Mouse (Mus musculus): ENCODE results near the gene Gm13698. TPM values are rescaled to one million over a fixed set of nuclear protein-coding genes. Genes with fewer than 3 reads are reported as not detected.
"Not testable (repeated sequence)": the region's sequence is repeated elsewhere in the genome, so short reads cannot be mapped to it uniquely, and the experiment has no call there.

Gene Gm13698
- polyA plus RNA-seq, 1 experiment from 2014 or later = not detected

GRCm38 (mm10) chr2:83994526-83994925 is 39.0 kb downstream of the Gm13698 start:
- not testable (repeated sequence) for H3K27me3 ChIP-seq (replicated peaks); H3K4me2 ChIP-seq (replicated peaks); ATAC-seq (ENCODE audit: low FRiP score, low read depth); H3K27ac ChIP-seq; H3K4me1 ChIP-seq; H3K4me3 ChIP-seq; H3K36me3 ChIP-seq; H3K9me3 ChIP-seq; H3K9ac ChIP-seq
- 94% methylated on average over 2 of the region's 3 CpGs for WGBS

Other genes starting within 250 kb of the Gm13698 start
- 46.0 and 47.1 TPM in 2 replicates for gene Itgav, start 231.3 kb upstream of the Gm13698 start, polyA plus RNA-seq (2016; fragmentation: Nextera tagmentation; extraction: Ambion mirVana)
- 72.6 and 84.1 TPM in 2 replicates for gene Fam171b, start 143.1 kb upstream of the Gm13698 start, polyA plus RNA-seq (2016; fragmentation: Nextera tagmentation; extraction: Ambion mirVana)
- not detected in 2 replicates for gene Zswim2, start 14.5 kb upstream of the Gm13698 start, polyA plus RNA-seq (2016; fragmentation: Nextera tagmentation; extraction: Ambion mirVana)
- not detected in 2 replicates for gene Gm13693, start 5.8 kb downstream of the Gm13698 start, polyA plus RNA-seq (2016; fragmentation: Nextera tagmentation; extraction: Ambion mirVana)
- gene Gm13695, start 11.6 kb downstream of the Gm13698 start, polyA plus RNA-seq (2016; fragmentation: Nextera tagmentation; extraction: Ambion mirVana) = not detected in 2 replicates
- gene Gm13696, start 17.4 kb downstream of the Gm13698 start, polyA plus RNA-seq (2016; fragmentation: Nextera tagmentation; extraction: Ambion mirVana) = not detected in 2 replicates
- gene Gm13694, start 23.2 kb downstream of the Gm13698 start, polyA plus RNA-seq (2016; fragmentation: Nextera tagmentation; extraction: Ambion mirVana) = not detected in 2 replicates
- not detected in 2 replicates for gene Gm13697, start 29.1 kb downstream of the Gm13698 start, polyA plus RNA-seq (2016; fragmentation: Nextera tagmentation; extraction: Ambion mirVana)
- gene Gm13691, start 34.9 kb downstream of the Gm13698 start, polyA plus RNA-seq (2016; fragmentation: Nextera tagmentation; extraction: Ambion mirVana) = not detected in 2 replicates

Measured in neural tube, embryonic 12.5 days (tissue).